Mouse (Mus musculus) left cerebral cortex, adult 9 months (tissue): ENCODE measurements around the gene Lancl1.
A peak's percentile ranks its signal among the peaks of the same experiment; 100 is the strongest.

Experiments
- DNase-seq, 2 experiments: peaks; one replicate each; pipeline ENCODE4 v3.0.0; 2022; ENCODE audit warnings: low spot score in 2 of 2

Gene Lancl1

DNA sequence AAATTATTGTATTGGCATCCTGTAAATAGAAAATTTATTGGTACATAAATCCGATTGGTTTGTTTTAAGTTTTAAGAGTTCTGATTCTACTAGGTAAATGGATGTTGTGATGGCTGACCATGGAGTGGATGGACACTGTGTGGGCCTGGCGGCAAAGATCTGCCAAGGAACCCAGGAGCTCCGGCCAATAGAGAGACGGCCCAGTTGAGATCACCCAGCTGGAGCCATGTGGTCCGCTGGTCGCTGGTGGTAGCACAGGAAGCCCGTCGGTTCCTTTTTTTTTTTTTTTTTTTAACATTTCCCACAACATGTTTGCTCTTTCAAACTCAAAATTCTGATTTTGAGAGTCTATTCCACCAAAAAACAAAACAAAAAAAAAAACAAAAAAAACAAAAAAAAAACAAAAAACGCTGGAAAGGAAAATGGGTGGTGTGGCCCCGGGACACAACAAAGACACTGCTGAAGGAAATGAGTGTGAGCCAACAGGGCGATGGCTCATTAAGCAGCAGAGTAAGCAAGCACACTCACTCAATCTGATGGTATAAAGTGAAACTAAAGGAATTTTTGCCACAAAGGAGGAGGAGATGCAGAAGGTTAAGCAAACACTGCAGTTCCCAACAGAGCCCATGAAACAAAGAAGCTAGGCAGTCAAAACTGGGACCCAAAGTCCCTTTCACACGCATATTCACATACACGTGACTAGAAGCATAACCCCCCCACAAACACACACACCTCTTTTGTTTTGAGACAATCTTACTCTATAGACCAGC is 21.4 kb downstream of the Lancl1 start:
- DNase-seq = no peak

DNA sequence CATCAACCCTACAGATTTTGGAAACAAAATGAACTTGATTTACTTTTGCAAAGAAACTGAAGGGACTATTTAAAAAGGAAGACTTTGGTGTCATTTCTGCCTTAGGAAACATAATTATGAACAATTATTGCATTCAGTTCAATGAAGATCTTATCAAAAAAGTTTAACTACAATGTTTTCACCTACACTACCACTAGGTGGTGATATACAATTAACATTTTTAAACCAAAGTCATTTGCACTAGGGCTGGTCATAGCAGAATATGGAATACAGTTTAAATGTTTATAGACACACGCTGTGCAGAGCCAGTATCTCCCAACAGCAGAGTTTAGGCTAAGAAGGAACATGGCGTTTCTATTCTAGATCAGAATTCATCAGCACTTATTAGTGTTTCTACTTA is 24.5 kb downstream of the Lancl1 start:
- DNase-seq = no peak

DNA sequence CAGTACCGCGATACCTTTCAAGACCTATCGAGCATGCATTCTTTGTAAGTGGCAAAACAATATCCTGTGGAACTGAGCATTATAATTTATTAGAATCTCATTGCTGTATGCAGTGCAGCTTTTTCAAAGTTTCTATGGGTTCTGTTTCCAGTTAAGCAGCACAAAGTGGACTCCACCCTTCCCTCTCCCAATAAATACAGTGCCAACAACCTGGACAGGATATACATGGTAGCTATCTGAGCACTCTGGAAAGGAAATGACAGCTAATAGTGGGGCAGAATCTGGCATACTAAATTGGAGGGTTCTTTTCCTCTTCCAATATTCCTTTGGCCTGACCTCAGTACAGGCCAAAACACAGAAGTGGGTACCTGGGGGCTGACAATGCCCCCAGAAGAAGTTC is 28.2 kb downstream of the Lancl1 start:
- DNase-seq = no peak

DNA sequence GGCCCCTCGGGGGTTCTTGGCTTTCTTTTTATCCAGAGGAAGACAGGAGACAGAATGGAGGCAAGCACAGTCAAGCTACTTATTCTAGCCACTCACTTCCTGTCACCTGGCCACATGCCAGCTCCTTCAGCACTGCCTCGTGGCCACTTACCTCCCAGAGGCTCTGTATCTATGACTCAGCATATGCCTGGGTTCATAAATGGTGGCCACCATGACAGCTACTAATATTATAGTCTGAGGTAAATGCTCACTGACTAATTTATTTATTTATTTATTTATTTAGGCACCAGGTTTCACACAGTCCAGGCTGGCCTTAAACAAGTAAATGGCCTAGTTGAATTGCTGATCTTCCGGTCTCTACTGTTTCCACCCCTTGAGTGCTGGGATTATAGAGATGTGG is 35.0 kb downstream of the Lancl1 start:
- DNase-seq = no peak

DNA sequence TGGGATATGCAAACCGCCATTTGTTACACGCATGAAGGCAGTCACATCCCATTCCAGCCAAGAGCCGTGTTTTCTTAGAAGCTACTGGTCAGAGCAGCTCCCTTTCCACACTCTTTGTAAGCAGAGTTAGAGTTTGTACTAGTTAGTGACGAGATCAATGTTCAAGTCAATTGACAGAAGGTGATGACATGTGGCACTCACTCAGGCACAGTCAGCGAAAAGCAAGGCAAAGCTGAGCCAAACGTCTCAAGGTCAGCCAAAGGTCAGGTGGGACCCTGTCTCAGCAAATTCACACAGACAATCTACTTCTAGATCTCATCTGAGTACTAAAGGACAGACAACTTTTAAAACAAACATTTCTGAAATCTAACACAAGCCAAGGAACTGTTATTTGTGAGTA is 36.4 kb downstream of the Lancl1 start:
- DNase-seq = no peak

DNA sequence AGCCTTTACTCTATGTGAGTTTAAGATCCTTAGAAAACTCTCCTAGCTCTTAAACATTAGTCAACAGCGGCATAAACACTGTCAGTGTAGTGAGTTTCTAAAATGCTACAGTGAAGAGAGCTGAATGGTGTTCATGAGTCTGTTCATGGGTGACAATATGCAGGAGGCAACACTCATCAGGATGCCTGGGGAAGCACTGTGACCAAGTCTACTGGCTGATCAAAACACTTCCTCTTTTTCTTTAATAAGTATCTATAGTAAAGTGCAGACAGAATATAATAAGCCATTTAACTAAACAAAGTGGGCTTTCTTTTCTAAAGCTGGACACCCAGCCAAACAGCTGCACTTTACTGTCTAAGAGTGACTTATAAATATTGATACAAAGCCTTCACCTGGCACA is 37.3 kb downstream of the Lancl1 start:
- DNase-seq = no peak

DNA sequence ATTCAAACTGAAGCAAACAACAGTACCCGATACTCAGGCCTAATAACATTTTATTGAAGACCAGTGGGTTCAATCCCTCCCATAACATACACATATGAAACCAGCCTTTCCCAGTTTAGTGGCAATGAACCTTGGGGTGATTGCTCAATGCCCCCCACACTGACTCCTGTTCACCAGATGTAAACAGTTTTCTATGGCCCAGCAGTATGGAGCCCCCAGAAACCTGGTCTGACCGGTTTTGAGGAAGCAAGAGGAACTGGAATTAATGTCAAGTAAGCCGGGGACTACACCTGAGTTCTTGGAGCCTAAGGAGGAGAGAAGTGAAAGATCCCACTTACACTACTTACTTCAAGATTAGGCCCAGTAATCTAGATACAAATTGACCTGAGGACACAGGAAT is 38.2 kb downstream of the Lancl1 start:
- no peak for DNase-seq

DNA sequence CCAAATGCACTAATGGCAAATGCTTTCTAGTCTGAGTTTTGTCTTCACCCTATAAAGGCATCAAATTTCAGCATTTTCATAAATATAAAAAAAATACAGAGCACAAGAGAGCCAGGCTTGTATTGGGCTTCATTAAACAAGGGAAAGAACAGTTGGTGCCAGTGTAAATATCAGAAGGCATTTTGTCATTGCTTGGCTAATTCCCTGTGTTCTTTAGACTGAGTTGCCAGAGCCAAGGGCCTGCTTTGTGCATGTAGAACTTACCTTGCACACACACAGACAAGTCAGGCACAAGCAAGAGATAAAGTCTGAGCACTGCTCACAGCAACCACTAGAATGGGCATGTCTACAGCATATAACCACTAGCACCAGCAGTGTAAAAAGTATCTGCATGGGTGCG is 40.1 kb downstream of the Lancl1 start:
- DNase-seq = no peak

DNA sequence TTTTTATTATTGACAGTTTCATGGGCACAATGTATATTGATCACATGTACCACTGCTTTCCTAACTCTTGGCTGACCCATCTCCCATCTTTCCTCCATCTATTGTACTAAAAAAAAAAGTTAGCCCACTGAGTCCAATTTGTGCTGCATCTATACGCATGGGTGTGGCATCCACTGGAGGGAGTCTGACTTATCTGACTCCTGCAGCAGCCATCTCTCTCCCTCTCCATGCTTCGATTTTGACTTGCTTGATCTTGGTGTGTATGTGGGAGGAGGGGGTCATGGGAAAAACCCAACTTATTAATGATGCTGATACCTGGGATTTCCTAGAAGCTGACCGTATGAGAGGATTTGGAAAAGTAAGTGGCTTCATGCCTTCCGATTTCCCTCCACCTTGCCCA is 40.5 kb downstream of the Lancl1 start:
- no peak for DNase-seq

DNA sequence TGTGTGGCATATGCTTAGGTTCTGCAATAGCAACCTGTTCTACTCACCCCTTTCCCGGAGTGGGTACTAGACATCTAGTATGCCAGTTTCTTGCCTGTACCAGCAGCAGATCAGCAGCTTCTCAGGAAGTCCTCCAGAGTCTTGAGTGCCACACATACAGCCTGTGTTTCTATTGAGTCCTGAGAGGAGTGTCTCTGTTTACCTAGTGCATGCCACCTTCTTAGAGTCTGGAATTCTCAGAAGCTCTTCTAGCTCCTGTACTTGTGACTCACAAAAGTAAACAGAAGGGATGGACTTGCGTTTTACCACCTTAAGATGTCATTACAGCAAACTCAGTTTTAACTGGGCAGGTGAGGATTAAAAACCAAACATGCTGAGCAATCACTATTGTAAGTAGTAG is 41.9 kb downstream of the Lancl1 start:
- DNase-seq = no peak

DNA sequence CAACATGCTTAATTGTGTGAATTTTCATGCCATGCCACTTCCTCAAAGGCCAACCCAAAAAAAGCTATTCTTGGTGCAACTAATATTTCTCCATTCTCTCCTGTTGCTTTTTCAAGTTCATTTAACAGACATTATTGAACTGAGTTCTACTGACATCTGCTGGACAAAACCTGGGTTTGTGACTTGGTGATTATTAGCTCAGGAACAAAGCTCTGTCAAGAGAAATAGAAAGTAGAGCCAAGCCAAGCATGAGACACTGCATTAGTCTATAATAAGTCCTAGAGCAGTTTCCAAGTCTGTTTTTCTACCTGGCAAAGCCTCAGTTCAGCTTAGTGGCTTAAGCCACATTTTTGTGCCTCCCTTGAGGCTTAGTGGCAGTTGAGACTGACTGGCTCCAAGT is 45.9 kb downstream of the Lancl1 start:
- peak; percentile 23 to 48 for DNase-seq

DNA sequence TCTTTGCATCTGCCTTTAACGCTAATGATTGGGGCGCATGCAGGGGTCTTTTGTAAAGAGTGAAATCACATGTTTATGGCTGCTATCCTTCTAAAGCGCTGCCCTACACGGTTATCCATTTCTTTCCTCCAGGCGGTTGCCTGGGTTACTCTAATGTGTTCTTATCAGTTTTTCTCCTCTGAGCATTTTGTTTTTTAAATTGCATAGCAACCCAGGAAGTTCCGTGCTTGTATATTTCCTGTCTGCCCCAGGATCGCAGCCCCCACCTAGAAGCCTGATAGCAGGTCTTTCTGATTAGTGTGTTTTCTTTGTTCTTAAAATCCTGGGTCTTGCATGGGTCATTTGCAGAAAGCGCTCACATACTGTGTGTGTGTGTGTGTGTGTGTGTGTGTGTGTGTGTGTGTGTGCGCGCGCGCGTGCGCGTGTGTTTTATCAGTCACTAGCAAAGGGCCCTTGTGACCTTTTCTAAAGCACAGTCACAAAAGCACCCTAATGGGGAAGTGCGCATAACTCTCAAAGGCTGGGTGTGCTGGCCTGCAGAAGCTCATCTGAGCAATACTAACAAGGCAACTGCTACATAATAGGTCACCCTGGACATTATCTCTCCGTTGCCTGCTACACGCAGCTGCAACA is 51.0 kb downstream of the Lancl1 start:
- DNase-seq = no peak

DNA sequence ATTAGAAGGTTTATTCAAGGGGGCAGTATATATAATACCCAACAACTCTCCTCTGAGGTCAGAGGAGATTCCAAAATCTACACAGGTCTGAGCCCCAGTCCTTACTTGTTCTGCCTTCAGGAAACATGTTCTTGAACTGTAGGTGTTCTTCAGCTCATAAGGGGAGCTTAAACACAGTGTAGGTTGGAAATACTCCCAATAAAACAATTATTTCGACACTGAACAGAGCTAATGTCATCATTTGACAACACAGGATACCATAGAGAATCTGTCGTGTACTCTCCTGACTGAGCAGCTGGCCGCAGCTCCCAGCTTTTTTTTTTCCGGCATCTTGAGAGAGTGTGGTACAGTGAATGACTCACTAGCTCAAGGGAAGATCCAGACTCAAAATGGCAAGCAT is 52.8 kb downstream of the Lancl1 start:
- DNase-seq = no peak

DNA sequence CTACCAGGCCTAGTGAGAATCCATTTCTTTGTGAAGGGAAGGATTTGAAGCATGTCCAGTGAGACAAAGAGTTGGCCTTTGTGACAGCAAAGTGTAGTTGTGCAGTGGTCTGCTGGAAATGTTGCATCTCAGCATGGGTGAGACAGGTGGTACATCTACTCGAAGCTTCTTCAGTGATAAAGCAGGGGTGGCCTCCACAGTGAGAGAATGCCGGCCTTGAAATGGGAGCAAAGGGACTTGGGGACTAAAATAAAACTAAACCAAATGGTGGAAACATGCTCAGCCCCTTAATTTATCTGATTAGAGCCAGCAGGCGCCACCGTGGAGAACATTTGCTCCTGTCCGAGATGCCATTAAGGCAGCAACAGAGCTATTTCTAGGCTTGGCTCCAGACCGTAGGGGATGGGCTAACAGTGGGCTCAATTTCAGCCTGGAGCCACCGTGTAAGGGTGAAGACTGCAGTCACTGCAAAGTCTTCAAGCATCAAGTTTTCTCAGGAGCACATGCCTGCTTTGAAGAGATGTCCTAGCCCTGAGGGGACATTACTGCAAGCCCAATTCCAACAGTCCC is 53.5 kb downstream of the Lancl1 start:
- no peak for DNase-seq

DNA sequence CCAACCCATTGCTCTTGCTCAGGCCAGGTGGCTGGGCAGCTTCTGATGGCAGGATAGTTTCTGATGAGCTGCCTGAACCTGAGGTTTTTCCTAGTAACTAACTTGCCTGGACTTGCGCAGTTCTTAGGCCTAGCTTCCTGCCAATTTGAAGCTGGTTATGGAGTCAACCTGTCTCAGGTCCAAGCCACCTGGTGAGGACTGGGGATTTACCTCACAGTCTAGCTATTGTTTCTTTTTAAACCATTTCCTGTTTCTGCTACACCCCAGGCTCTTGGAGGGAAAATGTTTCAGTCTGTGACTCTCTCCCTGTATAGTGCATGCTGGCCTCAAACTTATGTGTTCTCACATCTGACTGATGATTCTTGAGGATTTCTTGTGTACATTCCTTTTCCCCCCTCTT is 58.5 kb downstream of the Lancl1 start:
- no peak for DNase-seq

DNA sequence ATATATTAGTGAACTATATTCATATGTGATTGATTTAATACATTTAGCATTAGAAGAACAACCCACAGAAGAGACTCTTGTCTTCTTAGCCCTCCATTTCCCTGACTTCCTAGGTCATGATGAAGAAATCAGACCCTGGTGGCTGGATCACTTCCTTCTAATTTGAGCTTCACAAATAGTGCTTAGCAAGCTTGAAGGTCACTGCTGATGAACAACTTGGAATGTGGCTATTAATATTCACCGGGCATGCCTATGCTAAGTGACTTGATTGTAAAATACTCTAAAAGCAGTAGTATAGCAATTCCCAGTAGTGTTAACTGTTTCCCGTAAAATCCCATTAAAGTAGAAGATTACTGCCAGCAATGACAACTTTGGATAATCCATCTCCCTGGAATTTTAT is 63.2 kb downstream of the Lancl1 start:
- no peak for DNase-seq

DNA sequence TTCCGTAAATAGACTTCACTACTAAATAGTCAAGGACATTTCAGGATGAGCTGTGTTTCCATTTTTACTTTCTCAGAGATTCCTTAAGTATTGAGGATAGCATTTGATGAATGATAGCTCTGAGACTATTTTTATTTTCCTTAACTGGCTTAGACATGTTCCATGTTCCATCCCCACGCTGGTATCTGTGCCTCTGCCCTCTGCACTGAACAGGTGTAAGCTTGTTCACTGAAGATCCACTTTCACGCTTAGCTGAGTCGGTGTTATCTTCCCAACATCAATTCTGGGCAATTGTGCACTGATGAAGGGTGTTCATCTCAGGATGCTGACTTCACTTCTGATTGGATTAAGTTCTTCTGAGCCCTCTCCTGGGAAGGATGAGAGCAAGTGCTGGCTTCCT is 73.8 kb downstream of the Lancl1 start:
- DNase-seq = no peak

DNA sequence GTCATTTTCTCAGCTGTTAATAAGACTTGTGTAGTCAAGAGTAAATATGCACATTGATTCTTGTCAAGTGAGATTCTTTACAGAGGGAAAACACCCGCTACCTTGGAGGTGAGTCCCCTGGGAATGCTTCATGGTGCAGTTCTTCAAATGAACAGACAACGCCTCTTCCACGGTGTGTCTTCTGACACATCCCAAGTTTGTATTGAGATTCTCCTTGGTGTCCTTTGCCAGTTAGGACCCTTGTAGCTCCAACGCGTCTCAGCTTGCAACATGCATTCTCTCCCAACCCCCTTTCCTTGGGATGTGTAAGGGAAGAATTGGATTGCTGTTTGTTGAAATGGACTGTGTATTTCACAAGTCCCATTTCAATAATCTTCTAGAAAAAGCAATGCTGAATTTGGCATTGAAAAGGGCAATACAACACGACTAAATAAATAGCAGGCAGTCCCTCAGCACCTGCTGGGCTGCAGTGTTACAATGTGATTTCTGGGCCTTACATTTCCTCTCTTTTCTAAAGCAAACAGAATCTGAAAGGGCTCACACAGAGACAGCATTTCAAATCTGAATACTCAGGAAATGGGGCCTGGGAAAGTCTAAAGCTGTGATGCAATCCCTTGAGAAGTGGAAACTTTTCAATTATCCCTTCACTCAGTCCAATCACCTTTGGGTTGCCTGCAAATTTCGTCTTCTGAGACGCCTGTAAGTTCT is 78.0 kb downstream of the Lancl1 start:
- no peak for DNase-seq

DNA sequence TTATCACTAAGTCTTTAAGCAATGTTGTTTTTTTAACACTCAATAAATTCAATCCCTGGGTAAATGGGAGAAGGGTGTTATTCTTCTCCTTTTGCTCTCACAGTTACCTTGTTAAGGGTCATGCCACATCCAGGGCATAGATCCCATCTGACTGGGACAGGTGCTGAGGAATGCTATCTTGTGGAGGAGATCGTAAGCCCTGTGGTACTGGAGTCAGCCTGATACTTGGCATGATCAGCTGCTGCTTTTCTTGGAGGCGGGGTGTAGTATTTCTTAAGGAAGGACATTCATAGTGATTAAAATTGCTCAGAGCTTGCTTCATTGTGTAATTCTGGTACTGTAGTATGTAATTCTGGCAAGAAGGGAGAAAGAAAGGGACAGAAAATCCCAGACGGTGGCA is 81.3 kb downstream of the Lancl1 start:
- DNase-seq = no peak

DNA sequence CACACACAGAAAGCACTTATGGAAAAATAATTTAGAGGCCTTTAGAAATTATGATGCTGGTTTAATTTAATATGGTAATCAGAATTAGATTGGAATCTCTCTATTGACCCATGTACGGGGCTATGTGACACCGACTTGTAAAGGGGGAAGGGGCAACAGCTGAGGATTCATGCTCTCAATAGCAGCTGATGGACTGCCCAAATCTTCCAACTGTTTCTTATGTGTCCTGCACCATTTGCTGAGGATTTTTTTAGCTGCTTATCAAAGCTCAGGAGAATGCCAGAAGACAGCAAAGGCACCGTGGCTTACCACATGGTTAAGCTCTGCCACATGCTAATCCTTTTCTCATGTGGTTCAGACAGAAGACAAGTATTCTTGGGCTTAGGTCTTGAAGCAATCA is 87.6 kb downstream of the Lancl1 start:
- no peak for DNase-seq
